Mouse (Mus musculus): ENCODE measurements around the gene Tcap.
A peak's percentile ranks its signal among the peaks of the same experiment; 100 is the strongest.

Gene Tcap

DNA sequence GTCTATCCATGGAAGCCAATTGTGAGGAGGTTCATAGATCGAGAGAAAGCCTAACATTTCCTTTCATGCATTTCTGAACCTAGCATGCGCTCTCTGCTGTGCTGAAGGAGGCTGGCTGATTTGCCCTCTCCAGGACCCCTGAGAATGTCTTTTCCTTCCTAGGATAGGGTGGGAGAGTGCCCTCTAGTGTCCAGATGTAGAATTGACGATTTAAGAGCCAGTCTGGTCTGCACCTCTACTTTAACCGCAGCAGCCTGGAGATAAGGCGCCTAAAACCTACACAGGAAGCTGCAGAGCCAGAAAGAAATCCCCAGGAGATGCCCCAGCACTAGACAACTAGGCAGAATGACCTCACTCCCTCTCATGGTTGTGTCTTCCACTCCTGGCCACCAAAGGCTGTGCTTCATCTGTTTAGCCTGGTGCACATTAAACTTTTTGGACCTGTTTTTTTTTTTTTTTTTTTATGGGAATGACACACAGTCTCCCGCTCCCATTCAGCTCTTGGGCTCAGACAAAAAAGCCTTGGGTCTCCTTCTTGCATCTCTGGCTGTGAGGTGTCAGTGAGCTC is 27.8 kb upstream of the Tcap start:
- peak; percentile 79 to 87 for DNase-seq

DNA sequence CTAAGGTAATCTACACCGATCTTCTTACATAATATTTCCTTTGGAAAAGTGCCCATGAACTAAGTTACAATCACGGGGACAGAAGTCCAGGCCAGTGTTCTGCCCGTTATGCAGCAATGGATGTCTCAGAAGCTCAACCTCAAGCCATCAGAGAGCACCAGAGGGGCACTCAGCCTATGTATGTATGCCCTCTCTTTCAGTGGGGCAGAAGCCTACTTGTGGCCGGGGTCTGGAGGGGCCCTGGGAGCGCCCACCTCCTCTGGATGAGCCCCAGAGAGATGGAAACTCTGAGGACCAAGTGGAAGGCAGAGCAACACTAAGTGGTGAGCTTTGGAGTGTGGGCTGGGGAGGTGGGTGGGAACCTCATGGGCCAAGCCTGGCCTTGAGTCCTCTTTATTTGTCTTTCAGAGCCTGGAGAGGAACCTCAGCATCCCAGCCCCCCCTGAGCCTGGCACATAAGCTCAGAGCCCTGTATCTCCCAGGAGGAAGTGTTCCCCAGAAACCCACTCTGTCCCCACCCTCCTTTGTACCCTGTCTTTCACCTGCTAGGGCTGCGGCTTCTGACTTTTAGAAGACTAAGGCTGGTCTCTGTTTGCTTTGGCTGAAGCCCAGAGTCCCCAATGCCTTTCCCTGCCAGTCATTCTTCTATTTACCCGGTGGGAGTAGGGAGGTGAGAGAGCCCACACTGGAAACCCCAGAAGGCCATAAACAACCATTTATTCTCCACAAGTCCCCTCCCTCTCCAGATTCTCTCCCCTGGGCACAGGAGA is 26.8 kb upstream of the Tcap start:
- DNase-seq = peak in 1 of 2 experiments; percentile 7

DNA sequence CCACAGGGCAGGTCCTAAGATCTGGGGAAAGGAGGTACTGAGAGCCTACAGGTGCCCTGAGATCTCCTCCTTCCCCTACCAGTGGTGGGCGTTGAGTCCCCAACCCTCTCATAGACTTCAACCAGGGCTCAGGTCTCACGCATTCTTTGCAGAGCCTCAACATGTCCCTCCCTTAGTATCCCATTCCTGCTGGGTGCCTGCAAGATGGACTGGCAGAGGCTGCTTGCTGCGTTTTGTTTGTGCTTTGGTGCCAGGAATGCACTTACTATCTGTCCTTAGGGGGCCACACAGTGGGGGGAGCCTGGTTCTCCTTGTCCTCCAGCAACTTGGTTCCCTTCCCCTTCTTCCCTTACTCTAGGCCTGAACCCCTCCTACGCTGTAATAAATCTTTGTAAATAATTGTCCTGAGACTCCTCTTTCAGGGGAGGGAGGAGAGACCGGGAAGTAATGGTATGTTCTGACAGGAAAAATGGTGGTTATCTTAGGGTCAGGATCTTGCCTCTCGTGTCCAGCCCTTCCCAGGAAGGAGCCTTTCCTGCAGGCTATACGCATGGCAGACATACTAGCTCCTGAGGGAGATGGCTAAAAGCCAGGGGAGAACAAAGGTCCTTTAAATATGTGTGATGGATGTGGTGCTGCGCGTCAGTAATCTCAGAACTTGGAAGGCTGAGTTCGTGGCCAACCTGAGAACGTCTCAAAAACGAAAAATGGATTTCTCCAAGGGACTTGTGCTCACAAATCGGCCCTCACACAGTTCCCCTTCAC is 26.0 kb upstream of the Tcap start:
- peak in 1 of 2 experiments; percentile 40 for DNase-seq

DNA sequence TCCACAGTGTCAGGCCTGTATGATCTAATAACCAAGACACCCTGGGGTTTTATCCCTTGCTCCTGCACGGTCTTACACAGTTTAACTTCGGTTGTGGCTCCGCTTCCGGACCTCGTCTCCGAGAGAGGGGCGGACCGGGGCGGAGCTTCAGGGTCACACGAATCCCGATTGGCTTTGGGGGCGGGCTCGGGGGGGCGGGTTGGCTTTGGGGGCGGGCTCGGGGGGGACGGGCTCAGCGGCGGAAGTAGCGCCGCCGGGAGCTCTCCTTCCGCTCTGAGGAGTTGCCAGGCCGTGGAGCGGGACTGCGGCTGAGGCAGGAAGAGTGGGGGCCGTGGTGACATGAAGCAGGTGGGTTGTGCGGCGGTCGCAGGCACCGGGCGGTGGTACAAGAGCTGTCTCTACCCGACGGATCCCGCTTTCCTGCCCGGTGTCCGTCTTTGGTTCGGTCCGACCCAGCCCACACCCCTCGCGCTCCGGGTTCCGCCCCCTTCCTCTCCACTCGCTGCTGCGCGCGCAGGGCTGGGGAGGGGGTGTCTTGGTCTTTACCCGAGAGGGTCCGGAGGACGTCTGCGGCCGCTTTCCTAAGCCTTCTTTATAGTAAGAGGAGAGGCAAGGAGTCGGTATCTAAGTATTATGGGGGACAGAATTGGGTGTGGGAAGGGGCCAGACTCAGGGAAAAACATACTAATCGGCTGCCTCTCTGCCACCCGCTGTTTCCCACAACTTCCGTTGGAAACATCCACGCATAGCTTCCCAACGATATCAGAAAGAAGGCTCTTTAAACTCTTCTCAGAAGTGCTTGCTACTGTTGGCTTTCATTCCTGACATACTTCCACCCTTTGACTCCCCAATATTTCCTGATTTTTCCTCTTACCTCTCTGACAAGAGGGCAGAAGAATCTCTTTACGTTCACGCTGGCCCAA is 25.2 kb upstream of the Tcap start, which contains the start of gene Stard3:
Gene Stard3, plus strand, starts transcription at position 208 of the 923 bp plus-strand sequence.
- peak; percentile 94 to 95 for DNase-seq

DNA sequence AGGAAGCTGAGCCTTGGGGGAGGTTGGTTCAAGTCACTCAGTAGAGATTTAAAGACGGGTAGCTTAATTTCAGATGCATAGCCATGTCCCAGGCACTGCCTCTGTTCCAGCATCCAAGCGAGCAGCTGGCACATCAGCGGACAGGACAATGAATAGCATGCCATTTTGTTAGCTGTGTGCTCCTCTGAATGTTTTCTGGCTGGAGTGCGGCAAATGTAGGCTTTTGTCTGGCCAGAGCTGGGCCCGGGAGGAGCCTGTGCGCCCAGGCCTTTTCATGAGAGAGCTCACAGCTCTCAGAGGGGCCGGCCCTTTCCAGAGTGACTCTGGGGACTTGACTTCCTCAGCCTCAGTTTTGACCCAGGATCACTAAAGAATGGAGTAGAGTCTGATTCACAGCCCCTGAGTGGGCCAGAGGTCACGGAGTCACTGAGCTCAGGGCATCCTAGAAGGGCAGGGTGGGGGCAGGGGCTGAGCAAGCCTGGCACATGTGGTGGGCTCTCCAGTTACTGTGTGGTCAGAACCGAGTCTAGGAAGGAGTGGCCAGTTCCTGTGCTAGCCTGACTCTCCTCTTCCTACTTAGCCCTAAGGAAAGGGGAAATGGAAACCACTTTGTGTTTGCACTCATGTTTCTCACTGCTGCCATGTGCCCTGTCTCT is 22.6 kb upstream of the Tcap start:
- DNase-seq = peak in 1 of 2 experiments; percentile 28

DNA sequence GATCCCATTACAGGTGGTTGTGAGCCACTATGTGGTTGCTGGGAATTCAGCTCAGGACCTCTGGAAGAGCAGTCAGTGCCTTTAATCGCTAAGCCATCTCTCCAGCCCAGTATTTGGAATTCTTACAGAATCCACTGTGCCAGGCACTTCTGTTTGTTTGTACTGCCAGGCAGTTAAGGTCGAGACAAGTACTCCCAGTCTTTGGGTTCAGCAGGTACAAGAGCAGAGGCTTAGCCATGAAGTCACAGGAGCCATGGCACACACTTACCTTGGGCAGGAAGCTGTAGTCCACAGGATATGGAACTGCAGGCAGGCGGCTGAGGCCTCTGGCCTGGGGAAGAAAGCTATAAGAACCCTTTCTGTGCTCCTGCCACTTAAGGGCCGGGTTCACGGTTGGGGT is 19.8 kb upstream of the Tcap start:
- DNase-seq = no peak

DNA sequence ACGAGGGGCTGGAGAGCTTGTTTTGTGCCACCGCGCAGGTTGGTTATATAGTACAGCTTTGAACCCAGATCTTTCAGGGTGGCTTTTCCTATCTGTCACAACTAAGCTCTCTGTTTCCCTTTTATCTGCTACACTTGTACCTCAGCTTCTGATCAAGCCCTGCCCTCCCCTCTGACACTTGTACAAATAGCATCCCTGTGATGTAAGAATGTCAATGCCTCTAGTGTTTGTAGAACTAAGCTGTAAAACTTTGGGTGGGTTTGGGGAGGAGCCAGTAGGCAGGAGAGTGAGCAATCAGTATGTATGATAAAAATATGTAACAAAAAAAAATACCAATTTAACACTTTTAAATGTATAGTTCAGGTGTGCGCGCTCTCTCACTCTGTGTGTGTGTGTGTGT is 19.2 kb upstream of the Tcap start:
- no peak for DNase-seq

DNA sequence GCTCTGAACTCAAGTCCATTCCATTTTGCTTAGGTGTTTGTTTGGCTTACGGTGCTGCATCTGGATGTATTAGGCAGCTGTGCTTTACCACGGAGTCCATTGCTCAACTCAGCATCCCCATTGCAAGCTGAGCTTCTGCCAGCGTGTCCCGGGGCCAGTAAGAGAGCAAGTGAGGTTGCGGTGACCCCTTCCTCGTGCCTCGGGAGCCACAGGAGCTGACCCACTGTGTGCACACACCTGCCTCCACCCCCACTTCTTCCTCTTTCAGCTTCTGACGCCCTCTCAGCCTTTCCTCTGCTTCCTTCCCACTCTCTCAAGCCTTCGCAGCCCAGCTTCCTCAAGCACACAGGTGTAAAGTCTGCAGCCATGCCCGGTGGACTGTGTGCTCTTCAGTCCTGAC is 17.3 kb upstream of the Tcap start:
- DNase-seq = no peak

DNA sequence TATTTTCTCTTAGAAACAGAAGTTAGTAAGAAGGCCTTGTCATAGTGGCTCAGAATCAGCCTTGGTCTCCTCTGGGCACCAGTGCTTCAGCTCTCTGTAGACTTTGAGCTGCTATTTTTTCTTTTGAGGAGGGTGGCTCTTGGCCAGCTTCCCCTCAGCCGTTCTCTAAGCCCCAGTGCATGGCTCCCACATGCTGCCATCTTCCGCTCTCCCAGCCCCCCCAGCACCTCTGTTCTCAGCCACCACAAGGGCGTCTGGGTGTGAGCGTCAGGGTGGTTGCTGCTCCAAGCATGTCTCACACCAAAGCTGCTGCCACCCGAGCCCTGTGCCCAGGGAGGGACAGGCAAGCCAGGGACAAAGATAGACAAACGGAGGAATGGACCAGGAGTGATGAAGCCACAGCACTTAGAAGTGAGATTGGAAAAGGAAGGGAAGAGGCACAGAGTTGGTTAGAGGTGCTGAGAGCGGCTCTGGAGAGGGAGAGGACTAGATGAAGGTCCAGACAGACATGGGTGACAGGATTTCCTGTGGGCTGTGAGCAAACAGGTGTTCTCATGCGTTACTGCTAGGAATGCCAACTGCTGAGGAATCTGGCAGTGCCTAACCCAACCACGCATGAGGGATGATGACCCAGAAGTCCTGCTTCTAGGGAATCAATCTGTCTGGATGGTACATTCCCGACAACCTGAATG is 16.3 kb upstream of the Tcap start:
- DNase-seq = no peak

DNA sequence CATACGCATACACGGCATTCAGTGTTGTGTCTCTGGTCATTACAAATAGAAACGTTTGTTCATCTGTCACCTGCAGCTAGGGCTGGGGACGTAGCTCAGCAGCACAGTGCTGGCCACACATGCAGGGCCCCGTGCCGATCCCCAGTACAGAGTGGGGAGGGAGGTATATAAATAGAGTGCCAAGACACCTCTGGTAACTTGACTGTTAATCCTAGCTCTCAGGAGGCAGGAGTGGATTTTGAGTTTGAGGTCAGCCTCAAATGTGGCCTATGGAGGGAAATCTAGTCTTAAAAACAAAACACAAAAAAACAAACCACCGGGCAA is 15.8 kb upstream of the Tcap start:
- no peak for DNase-seq

DNA sequence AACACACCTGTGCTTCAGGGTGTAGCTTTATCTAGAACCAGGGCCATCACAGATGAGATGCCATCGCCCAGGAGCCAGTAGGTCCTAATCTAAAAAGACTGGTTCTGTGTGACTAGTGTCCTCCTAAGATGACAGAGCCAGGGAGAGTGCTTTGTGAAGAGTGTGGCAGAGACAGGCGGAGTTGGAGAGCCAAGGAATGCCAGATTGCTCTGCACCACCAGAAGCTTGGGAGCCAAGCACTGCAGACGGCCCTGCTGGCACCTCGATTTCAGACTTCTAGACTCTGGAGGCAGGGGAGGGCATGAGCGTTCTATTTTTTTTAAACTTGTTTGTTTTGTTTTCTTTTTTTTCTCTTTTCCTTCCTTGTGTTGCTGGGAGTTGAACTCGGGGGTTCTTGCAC is 14.3 kb upstream of the Tcap start:
- peak; percentile 76 to 79 for DNase-seq

DNA sequence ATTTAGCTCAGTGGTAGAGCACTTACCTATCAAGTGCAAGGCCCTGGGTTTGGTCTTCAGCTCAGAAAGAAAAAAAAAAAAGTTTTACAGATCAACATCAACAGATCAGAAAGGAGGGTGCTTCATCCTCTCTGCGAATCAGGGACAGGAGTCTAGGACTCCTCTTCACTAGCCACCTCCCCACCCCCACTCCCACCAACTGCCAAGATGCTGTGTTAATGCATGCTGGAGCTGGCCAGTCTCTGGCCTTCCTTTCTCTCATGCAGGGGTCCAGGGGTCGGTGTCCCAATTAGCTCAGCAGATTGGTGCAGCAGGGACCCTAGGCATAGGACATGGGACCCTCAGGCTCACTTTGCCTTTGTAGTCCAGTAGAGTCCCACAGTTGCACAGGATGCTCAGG is 13.0 kb upstream of the Tcap start:
- DNase-seq = peak; percentile 59 to 66

DNA sequence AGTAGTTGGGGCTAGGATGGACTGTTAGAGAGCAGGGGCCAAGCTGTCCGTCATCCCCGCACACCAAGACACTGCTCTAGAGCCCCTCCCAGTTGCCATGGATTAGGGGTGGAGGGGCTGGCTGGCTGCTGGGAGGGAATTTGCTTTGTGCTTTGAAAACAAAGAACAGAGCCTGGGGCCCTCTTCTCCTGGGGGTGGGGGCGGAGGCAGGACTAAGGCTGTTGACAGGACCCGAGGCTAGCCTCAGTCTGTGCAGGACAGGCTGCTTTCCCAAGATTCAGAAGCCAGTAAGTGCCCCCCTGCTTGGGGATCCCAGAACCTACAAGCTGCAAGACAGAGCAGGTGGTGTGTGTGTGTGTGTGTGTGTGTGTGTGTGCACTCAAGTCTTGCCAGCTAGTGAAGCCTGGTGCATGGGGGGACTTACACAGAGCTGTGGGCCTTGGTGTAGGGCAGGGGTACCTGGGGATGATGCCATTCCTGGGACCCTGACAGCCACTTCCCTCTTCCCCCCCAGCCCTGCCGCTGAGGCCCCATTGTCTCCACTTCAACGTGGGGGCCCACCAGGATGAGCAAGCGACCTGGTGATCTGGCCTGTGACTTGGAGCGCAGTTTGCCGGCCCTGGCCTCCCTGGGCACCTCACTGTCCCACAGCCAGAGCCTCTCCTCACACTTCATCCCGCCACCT is 11.9 kb upstream of the Tcap start:
- DNase-seq = peak; percentile 62 to 64

DNA sequence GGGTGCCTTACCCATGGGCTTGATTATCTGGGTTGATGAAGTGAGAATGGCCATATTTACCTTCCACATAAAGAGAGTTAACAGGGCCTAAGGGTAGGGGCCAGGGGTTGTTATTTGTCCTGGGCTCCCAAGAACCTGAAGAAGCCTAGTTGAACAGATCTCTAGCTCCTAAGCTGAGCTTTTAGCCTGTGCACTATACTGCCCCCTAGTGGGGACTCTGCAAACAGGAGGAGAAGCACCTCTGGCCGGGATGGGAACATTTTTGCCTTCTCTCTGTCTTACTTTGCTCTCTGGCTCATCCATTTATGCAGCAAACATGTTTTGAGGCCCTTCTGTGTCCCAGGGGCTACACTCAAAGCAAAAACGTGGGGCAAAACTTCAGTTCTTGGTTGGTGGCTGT is 11.2 kb upstream of the Tcap start:
- peak; percentile 86 to 94 for DNase-seq

DNA sequence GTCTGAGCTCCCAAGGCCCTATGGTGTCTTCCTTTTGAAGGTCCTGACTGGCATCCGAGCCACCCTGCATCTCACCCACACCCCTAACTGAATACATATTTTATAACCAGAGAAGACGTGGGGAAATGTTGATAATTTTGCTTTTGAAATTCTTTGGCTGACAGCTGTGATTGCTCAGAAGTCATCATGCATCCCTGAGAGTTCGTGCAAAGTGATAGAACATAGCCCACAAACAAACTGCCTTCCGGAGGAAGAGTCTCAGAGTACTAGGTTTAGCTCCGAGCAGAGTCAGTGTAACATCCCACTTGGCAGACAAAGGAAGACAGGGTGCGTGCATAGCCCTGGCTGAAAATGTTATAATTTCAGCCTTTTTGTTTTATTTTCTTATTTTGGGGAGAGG is 10.4 kb upstream of the Tcap start:
- DNase-seq = no peak

DNA sequence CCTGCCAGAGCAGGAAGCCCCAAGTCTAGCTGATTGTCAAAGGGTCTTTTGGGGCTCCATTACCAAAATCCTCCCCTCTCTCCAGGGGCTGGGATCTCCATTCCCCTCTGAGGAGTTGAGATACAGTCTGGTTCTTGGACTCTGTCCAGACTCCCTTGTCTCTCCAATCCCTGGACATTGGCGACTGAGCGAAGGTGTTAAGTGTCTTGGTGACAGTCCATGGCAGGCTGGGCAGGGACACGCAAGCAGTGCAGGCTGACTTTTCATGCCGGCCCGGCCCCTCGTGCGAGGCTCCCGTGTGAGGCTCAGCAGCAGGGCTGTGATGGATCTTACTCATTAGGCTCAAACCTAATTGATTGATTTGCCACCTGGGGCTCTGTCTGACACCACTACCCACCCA is 9.3 kb upstream of the Tcap start:
- peak in 1 of 2 experiments; percentile 22 for DNase-seq

DNA sequence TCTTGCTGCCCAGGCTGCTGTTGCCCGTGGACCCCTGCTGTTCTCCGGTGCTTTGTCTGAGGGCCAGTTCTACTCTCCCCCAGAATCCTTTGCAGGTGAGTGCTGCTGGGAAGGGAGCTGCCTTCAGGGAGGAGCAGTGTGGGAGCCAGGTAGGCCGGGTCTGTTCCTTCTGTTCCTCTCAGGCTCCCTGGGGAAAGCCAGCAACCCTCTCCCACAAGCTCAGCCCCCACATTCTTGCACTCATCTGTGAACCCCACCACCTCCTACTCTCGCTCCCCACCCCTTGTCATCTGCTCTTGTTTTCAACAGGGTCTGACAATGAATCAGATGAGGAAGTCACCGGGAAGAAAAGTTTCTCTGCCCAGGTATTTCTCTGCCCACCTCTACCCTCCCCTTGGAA is 6.9 kb upstream of the Tcap start:
- peak in 1 of 2 experiments; percentile 16 for DNase-seq

DNA sequence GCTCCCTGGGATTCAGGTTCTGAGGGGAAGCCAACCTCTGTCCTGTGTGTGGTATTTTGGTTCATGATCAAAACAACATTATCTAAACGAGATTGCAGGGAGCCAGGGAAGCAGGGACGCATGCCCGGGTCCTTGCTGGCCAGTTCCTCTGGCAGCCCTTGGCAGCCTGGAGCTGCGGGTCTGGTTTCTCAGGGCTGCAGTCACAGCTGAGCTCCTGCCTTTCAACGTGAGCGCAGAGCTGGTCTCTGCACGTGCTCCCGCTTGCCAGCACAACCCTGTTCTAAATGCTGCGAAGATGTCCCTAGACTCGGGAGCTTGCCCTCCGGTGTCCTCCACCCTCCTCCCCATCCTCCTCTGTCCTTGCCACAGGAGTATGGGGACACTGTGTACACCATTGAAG is 5.8 kb upstream of the Tcap start:
- DNase-seq = peak in 1 of 2 experiments; percentile 16

DNA sequence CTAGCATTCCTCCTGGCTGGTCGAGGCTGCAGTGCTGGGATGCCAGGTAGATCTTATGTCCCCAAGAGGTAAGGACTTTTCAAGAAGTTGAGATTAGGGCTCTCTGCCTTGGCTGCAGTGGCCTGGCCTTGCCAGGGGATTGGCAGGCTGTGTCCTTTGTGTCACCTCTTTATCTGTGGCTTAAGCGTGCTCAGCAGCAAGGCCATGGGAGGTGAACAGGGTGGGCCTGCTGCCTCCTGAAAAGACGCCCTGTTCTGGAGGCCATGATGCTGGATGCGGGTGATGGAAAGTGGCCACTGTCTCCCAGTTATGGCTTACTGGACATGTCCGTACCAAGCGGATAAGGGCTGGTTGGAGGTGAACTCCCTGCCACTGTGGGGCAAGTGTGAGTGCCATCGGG is 4.2 kb upstream of the Tcap start:
- DNase-seq = no peak

DNA sequence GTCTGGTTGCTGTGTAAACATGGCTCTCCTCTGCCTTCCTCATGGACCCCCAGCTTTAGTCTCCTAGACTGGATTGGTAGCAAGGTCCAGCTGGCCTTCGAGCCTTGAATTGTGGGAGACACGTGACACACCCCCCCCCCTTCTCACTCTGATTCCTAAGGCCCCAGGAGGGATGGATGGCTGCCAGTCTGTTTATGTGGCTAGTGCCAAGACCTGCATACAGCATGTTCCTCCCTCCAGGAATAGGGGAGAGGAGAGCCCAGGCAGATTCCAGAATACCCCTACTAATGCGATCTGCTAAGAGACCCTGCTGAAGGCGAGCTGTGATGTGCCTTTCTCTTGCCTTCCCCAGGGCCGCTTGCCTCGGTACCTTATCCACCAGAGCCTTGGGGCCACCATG is 3.5 kb upstream of the Tcap start:
- peak; percentile 96 for DNase-seq

DNA sequence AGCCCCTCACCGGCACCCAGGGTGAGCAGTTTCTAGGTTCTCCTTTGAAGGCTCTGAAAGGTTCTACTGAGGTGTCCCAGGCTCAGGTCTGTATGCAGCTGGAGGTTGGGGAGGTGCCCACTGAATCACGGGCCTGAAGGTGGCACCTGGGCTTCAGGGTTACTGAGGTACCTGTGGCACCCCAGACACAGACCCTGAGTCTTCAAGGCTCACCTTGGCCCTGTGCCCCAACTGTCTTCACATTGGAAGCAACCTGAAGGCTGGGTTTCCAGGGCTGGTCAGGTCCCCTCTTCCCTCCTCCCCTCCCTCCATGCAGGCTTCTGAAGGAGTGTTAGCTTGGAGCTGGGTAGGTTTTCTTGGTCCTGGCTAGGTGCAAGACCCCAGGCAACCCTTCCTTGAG is 2.0 kb upstream of the Tcap start:
- DNase-seq = peak in 1 of 2 experiments; percentile 39

All from cerebellum, postnatal 10 days (tissue).